Mouse (Mus musculus): Measurements from ENCODE around the gene Btbd10.

Btbd10 gene

DNA sequence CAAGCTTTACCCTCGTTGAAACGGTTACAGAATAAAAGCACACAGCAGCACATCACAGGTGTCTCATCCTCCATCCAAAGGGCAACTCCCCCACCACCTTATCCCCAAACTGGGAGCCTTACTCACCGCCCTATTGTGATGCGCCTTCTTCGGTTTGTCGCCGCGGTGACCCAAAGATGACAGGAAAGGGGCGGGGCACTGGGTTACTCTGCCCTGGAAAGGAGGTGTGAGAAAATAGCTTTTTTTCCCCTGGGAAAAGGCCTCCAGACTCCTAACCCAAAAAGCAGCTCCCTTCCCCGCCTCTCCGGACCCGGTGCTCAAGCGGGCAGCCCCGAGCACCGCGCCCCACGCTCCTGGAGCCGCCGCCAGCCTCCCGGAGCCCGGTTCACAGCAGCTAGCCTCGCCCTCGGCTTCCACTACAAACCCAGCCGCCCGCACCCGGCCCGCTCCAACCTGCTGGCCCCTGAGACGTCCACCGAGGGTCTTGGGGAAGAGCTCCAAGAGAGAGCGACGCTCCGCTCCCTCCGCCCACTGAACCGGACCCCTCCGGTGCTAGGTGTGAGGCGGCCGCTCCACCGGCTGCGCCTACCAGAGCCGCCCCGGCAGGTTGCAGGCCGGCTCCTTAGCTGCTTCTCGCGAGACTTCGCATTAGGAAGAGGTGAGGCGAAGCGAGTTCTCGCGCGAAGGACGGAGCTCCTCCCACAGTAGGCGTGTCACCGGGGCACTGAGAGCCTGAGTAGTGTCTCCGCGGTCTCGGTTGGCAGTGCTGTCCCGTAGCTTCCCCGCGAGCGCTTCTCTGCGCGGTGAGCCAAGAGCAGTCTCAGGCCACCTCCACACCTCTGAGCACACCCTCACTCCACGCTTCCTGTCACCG is at the start of gene Btbd10:
Gene Btbd10, minus strand, starts transcription at position 647 of the 874 bp plus-strand sequence.
- DNase-seq (ENCODE audit: low spot score), result peak; percentile 97

DNA sequence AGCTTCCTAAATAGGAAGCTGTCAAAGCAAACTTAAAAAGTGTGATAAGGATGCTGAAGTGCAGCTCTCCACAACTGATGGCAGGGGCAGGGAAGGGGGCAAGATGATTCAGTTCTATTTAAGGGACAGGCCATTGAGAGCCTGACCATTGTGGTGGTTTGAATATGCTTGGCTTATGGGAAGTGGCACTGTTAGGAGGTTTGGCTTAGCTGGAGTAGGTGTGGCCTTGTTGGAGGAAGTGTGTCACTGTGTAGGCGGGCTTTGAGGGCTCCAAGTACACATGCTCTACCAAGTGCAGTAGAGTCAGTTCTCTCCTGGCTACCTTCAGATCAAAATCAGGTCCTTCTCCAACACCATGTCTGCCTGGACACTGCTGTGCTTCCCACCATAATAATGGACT is 47.3 kb upstream of the Btbd10 start:
- DNase-seq (ENCODE audit: low spot score), result no peak

DNA sequence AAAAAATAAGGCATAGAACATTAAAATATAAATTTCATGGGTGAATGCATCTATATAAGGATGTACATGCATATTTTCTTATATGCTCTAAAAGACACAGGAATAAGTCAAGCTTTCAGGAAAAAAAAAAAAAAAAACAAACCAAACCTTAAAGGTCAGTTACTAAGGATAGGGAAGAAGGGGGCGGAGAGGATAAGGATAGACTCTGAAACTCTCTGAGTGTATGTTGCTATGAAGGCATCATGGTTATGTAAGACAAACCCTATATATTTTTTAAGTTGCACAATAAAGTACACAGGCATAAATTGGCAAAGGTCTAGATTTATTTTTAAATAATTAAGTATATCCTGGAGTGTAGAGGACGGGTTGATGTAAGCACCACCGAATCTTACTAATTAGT is 46.1 kb upstream of the Btbd10 start:
- no peak for DNase-seq (ENCODE audit: low spot score)

DNA sequence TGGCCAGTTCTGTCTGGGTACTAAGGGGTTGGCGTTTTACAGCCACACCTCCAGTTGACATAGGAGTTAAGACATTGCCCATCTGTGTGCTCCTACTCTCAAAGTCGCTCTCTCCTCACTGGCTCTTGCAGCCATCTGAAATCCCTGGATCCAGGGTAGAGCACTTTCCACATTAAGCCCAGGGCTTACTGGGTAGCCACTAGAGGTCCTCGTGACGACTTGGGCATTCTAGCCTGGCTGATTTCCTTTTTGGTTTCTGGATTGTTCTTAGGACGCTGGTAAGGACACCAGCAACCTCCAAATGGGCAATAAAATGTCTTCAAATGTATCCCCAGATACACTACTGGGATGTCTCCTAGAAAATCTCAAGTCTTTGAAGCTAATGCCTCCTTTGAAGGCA is 39.5 kb upstream of the Btbd10 start:
- no peak for DNase-seq (ENCODE audit: low spot score)

DNA sequence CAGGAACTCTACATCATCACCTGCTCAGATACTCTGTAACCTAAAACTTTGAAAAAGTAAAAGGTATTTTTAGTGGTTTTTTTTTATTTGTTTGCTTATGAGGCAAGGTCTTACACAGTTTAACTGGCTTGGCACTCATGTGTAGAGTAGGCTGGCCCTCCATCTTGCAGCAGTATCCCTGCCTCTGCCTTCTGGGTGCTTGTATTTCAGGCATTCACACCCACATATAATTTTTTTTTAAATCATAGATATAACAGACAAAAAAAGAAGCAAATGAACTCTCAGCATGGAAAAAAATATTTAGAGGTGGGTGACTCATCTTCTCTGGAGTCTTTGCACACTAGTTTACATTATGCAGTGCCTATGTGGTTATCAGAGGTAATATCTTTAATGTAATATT is 28.9 kb upstream of the Btbd10 start:
- no peak for DNase-seq (ENCODE audit: low spot score)

DNA sequence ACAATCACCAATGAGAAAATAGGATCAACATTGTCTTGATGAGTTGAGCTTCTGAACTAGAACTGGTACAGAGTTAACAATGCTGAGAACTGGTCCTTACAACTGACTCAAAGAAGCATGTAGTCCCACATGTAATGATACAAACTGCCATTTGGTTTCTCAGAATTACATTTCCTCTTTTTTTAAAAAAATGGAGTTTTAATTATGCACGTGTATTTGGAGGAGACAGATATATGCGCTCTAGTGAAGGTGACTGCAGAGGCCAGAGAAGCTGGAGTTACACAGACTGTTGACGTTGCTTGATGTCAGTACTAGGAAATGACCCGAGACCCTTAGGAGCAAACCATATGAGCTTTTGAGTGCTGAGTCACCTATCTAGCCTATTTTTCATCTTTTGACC is 27.5 kb upstream of the Btbd10 start:
- DNase-seq (ENCODE audit: low spot score), result no peak

DNA sequence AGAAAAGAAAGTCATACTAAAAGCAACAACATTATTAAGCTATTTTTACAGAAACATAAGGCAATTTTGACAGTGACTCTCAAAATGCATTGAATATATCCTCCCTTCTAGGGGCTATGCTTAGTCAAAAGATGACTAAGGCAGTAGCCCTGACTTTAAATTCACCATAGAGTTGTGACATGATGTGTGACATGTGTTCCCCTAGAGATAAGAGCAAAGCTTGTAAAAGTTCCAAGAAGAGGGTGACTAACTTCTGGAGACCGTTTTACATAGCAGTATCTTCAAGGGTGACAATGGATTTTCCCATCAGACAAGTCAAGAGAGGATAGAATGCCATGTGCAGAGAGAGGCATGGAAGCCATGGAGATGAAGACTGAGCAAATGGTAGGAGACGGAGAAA is 22.4 kb upstream of the Btbd10 start:
- DNase-seq (ENCODE audit: low spot score), result no peak

DNA sequence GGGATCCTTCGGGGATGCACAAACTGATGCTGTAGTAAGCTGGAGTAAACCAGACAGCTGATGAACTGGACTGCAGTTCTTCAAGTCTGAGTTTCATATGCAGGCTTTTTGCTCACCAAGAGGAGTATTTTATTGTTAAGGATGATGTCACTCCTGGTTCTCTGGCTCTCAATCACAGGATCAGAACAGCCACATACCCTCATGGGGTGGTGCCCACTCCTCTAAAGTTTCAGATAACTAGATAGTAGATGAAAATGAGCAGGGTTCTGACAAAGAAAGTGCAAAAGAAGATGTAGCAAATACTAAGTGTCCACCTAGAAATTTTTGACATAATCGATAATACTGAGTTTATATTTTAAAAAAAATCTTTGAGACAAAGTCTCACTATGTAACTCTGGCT is 19.3 kb upstream of the Btbd10 start, which contains the start of gene Pth:
Gene Pth, minus strand, starts transcription at position 101 of the 400 bp plus-strand sequence.
- no peak for DNase-seq (ENCODE audit: low spot score)

DNA sequence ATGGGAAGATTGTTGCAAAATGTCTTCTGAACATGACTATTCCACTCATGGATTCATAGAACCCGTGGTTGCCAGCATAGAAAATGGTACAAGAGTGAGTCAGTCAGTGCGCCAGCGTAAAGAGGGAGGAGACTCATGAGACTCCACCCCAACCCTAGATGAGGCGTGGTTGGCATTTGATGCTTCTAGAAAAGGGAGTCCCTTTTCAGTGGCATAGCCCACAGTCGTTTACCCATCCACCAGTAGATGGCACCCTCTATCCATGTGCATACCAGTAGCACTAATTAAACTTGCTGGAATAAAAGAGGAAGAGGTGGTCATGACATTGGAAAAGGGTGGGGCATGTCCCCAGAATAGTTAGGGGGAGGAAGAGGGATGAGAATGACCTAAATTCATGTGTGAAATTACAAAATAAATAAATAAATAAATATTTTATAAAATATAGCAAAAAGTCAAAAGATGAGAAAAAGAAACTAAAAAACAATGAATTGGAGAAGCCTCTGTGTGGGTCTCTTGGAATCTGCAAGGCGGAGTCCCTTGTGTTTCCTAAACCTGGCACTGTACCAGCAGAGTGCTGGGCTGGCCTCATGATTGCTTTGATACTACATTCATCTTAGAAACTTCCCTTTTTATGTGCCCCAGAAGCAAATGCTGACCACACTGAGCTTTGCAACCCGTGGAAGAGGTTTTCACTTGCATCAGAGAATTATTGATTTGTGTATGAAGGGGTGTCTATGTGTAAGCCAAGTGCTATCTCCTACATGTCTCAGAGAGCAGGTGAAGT is 8.9 kb upstream of the Btbd10 start:
- DNase-seq (ENCODE audit: low spot score), result peak; percentile 47

DNA sequence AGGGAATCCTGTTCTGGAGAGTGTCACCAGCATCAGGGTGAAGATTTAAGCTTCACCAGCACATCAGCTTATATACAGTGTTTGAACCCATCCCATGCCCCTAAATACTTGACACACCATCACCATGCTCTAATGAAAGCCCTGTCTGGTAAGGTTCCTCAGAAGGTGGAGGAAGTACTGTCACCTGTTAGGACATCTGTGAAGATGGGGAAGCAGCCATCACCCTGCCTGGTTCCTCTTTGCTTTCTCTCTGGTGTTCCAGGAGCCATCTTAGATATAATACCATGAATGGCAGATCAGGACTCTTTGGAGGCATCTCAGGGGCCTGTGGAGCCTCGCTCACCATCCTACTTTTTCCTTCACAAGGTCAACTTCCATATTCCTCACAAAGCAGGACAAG is 3.5 kb upstream of the Btbd10 start:
- no peak for DNase-seq (ENCODE audit: low spot score)

DNA sequence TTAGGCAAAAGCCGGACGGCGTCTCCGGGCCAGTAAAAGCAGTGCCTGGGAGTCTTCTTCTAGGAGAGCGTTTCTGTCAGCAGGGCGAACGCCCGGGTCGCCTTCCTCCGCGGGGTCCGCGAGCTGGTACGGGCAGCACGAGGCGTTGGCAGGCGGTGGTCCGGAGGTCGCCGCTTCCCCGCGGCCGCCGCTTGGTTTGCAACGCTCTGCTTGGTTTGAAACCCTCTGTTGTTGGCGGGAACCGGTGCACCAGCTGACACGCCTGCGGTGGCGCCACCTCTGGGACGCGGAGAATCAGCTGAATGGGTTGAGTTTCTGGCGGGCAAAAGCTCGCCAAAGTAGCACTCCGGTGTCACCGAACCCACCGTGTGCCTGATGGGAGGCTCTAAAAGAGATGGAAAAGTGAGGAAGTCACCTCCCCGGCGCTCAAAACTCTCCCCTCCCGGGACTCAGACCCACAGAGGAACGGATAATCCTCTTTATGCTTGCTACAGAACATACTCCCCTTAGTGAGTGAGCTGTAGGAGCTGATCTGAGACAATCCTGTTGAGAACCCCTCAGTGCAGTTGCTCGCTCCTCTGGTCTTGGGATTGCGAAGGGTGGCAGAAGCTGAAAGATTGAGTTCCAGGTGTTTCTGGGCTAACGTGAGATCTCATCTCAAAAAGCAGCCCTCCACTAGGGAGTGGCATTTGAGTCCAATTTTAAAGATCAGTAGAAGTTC is 588 bp upstream of the Btbd10 start:
- DNase-seq (ENCODE audit: low spot score), result peak; percentile 77

DNA sequence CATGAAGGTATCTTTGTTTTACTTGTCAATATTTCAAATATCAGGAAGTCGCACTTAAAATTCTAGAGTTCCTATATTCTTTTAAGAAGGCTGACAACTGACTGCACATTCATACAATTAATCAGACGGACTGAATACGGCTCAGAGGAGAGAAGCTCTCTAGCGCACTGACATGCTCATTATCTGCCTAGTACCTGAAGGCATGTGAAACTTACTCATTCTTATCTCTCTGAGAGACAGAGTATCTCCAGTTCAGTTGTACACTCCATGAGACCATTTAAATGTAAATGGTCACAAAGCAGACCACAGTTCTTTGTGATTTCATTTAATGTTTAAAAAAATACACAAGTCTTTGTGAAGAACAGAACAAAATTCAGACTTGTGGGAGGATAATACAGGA is 1.8 kb downstream of the Btbd10 start:
- DNase-seq (ENCODE audit: low spot score), result no peak

DNA sequence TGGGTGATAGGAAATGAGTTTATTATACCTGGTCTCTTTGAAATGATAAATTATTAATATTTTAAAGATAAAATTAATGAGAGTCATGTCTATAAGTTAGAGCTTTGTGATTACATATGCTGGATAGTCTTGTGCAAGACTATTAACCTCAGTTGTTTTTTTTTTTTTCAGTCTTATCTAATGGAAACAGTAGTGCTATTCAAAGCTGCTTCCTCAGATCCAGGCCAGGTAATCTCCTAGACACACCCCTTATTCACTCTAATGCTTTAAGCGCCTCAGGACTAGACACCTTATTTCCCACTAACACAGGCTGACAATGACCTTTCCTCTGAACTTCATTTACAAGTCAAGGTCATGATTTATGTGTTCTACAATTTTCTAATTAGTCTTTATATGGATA is 20.1 kb downstream of the Btbd10 start:
- no peak for DNase-seq (ENCODE audit: low spot score)

DNA sequence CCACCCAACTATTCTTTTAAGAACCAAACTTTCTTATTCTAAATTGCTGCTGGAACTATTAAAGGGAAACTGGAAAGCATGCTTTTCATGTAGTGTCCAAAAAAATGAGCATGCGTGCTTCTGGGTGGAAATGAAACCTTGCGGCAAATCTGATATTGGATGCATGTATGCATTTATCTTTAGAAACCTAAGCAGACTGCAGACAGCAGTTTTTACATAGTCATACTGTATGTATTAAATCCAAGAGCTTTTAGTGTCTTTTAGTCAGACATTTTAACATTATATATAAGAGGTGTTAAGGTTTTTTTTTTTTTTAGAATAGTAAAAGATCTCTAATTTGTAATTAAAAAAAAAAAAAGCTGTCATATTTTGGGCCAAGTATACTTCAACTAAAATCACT is 21.5 kb downstream of the Btbd10 start:
- no peak for DNase-seq (ENCODE audit: low spot score)

DNA sequence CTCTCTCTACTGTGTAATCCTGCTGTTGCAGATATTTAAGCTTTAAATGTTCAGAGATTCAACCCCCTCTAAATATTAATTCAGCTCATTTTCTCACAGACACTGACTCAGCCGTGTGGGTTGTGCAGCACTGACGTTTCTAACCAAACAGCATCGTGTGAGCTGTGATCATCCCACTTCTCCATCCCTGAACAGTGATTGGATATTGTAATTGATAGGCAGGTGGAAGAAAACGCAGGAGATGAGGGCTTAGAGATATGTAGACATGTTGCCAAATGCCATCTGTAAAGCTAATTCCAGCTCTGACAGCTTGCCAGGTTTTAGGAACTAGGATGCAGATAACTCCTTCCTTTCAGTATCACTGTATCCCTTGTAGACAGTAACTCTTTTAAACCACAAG is 21.9 kb downstream of the Btbd10 start:
- no peak for DNase-seq (ENCODE audit: low spot score)

DNA sequence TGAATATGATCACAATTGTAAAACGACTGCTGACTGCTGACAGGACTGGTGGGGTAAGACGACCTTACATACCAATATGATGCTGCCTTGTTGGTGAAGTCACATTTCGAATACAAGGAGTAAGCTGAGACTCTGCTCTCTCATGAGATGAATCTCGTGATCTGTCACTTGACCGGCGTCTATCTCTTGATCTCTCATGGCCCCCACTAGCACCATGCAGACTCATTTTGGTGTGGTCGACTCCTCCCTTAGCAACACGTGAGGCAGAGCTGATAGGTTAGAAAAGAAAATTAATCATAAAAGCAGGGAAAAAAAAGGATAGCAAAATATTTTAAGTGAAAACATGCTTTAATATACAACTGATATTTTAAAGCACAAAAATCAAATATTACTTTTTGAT is 33.9 kb downstream of the Btbd10 start:
- DNase-seq (ENCODE audit: low spot score), result no peak

DNA sequence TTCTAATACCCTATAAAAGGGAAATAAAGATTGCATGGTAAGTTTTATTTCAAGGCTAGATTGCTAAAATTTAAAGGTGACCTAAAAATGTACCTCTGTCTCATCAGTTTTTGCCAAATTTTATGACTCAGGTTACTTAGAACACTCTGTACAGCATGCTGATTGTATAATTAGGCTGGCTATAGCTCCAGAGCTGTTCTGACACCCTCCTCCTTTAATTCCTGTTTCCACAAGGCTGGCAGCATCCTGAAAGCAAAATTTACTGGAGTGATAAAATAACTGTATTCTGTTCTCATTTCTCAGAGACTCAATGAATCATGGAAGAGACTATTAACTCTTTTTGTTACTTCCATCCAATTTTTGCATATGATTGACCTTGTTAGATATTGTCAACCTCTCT is 35.2 kb downstream of the Btbd10 start:
- no peak for DNase-seq (ENCODE audit: low spot score)

DNA sequence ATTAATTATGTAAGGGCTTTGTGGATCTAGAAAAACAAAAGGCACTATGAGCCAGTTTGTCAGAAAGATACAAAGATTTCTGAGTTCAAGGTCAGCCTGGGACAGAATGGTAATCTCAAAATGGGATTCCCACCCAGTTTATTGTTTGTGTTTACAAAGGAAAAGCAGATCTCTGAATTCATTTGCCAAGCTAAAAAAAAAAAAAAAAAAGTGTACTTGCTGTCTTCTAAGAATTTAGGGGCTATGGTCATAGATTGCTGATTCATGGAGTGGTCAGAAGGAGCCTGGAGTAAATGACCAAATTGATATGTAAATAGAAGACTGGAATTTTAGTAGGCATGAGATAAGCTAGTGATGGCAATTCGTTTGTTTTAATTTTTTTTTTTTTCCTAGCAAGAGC is 49.1 kb downstream of the Btbd10 start:
- DNase-seq (ENCODE audit: low spot score), result no peak

DNA sequence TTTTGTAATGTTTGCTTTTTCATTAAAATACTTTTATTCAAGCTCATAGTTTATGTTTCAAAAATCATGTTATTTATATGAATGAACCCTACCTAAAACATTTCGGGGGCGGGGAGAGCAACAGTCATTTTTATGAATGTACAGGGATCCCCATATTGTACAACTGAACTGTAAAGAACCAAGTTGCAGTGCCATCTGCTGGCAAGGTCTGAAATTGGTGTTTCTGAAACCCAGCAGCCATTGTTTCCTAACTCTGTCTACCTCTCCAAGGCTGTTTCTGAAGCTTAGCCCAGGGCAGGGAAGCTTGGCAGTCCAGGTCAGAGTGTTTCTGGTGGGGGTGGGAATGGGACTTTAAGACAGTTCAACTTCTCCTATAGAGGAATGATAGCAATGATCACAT is 57.4 kb downstream of the Btbd10 start:
- peak; percentile 10 for DNase-seq (ENCODE audit: low spot score)

DNA sequence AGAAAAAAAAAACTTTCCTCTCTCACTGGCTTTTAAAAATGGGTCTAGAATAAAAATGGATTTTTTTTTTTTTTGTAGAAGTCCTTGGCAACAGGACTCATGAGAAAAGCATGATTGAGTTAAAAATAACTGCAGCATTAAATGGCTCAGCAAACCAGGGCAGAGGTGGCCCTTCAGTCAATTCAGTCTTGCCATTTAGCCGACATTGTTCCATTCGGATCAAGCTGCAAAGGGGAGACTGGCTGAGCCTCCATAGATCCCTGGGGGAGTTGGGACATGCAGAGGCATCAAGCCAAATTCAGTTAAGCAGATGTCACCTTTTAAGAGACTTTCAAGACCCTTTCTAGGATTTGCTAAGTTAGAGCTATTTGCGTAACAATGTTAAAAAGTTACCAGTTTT is 59.1 kb downstream of the Btbd10 start:
- no peak for DNase-seq (ENCODE audit: low spot score)

DNA sequence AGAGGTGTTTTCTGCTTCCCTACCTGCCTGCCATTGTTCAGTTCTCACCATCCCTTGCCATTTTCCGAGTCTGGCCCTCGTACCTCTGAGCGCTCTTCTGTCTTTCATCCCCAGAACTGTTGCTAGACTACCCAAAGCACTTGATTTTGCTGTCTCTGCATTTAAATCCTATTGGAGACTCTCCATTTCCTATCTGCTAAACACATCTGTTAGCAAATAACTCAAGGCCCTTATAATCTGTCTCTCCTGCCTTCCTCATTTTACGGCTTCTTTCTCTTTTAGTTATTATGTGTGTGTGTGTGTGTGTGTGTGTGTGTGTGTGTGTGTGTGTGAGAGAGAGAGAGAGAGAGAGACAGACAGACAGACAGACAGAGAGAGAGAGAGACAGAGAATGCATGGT is 71.4 kb downstream of the Btbd10 start:
- DNase-seq (ENCODE audit: low spot score), result no peak

DNA sequence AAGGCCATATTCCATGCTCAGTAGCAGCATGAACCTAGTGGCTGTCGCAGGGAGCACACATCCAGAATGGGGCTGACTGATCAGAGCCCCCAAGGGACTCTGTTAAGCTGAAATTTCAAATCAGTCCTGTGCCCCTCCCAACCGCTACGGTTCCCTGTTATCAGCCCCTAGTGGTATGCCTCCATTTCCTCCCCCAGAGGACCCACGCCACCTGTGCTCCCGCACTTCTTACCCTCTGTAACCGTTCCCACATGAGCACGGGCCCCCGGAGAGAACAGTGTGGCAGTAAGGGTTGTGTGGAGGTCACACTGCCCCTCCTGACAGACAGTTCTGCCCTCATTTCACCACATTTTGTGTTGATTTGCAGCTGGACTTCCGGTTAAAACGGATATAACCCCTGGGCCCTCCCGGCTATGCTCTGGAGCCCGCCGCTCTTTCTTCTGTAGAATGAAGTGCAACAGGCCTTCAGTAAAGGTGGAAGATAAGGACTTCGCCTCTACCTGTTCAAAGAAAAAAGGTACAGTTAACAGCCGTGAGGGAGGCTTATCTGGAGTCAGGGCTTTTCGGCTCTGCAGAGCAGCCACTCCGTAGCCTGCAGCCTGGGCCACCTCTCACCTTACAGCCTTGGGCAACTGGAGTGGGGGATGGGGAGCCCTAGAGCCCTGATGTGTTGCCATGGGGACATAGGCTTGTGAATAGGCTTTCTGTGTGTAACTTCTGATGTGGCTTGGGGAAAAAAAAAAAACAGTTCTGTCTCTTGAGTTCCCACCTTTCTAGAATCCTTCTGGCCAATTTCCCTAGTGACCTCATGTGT is 73.9 kb downstream of the Btbd10 start:
- peak; percentile 18 for DNase-seq (ENCODE audit: low spot score)

Measured in yolk sac, embryonic 10.5 days (tissue).